Mouse (Mus musculus): Measurements from ENCODE around the gene Wnt9b. TPM values are rescaled to one million over a fixed set of nuclear protein-coding genes. Genes with fewer than 3 reads are reported as not detected.

The Wnt9b gene
- total RNA-seq, 1 experiment from 2014 or later: not detected

GRCm38 (mm10) chr11:103734411-103735045 lies 15.1 kb downstream of the Wnt9b start:
- ATAC-seq (replicated peaks; ENCODE audit: insufficient number of reproducible peaks, low FRiP score, low TSS enrichment, poor library complexity, severe bottlenecking): no peak

- ATAC-seq (replicated peaks; ENCODE audit: insufficient number of reproducible peaks, low FRiP score, low TSS enrichment, poor library complexity, severe bottlenecking): no peak
Observed at GRCm38 (mm10) chr11:103733961-103734360, 15.7 kb downstream of the Wnt9b start.

- no peak for ATAC-seq (replicated peaks; ENCODE audit: insufficient number of reproducible peaks, low FRiP score, low TSS enrichment, poor library complexity, severe bottlenecking)
Observed at GRCm38 (mm10) chr11:103733069-103733468, 16.6 kb downstream of the Wnt9b start.

GRCm38 (mm10) chr11:103732306-103732705 lies 17.3 kb downstream of the Wnt9b start:
- ATAC-seq (replicated peaks; ENCODE audit: insufficient number of reproducible peaks, low FRiP score, low TSS enrichment, poor library complexity, severe bottlenecking): no peak

- ATAC-seq (replicated peaks; ENCODE audit: insufficient number of reproducible peaks, low FRiP score, low TSS enrichment, poor library complexity, severe bottlenecking): no peak
Observed at GRCm38 (mm10) chr11:103731594-103731993, 18.0 kb downstream of the Wnt9b start.

- ATAC-seq (replicated peaks; ENCODE audit: insufficient number of reproducible peaks, low FRiP score, low TSS enrichment, poor library complexity, severe bottlenecking): no peak
Observed at GRCm38 (mm10) chr11:103729282-103729985, 20.2 kb downstream of the Wnt9b start.

GRCm38 (mm10) chr11:103724331-103724771 lies 25.3 kb downstream of the Wnt9b start:
- no peak for ATAC-seq (replicated peaks; ENCODE audit: insufficient number of reproducible peaks, low FRiP score, low TSS enrichment, poor library complexity, severe bottlenecking)

GRCm38 (mm10) chr11:103722040-103722481 lies 27.6 kb downstream of the Wnt9b start:
- ATAC-seq (replicated peaks; ENCODE audit: insufficient number of reproducible peaks, low FRiP score, low TSS enrichment, poor library complexity, severe bottlenecking): no peak

GRCm38 (mm10) chr11:103721468-103722039 lies 28.1 kb downstream of the Wnt9b start:
- no peak for ATAC-seq (replicated peaks; ENCODE audit: insufficient number of reproducible peaks, low FRiP score, low TSS enrichment, poor library complexity, severe bottlenecking)

GRCm38 (mm10) chr11:103719436-103719835 lies 30.2 kb downstream of the Wnt9b start:
- no peak for ATAC-seq (replicated peaks; ENCODE audit: insufficient number of reproducible peaks, low FRiP score, low TSS enrichment, poor library complexity, severe bottlenecking)

- no peak for ATAC-seq (replicated peaks; ENCODE audit: insufficient number of reproducible peaks, low FRiP score, low TSS enrichment, poor library complexity, severe bottlenecking)
Observed at GRCm38 (mm10) chr11:103716971-103717370, 32.6 kb downstream of the Wnt9b start.

GRCm38 (mm10) chr11:103714074-103714473 lies 35.5 kb downstream of the Wnt9b start:
- ATAC-seq (replicated peaks; ENCODE audit: insufficient number of reproducible peaks, low FRiP score, low TSS enrichment, poor library complexity, severe bottlenecking): no peak

GRCm38 (mm10) chr11:103711851-103712587 lies 37.6 kb downstream of the Wnt9b start:
- ATAC-seq (replicated peaks; ENCODE audit: insufficient number of reproducible peaks, low FRiP score, low TSS enrichment, poor library complexity, severe bottlenecking): no peak

GRCm38 (mm10) chr11:103709982-103710381 lies 39.6 kb downstream of the Wnt9b start:
- ATAC-seq (replicated peaks; ENCODE audit: insufficient number of reproducible peaks, low FRiP score, low TSS enrichment, poor library complexity, severe bottlenecking): no peak

GRCm38 (mm10) chr11:103707005-103707404 lies 42.6 kb downstream of the Wnt9b start:
- no peak for ATAC-seq (replicated peaks; ENCODE audit: insufficient number of reproducible peaks, low FRiP score, low TSS enrichment, poor library complexity, severe bottlenecking)

- no peak for ATAC-seq (replicated peaks; ENCODE audit: insufficient number of reproducible peaks, low FRiP score, low TSS enrichment, poor library complexity, severe bottlenecking)
Observed at GRCm38 (mm10) chr11:103698226-103698625, 51.4 kb downstream of the Wnt9b start.

GRCm38 (mm10) chr11:103697565-103698176 lies 52.0 kb downstream of the Wnt9b start, which contains the start of gene Gosr2:
Gosr2 (minus strand) TSS chr11:103697898.
- ATAC-seq (replicated peaks; ENCODE audit: insufficient number of reproducible peaks, low FRiP score, low TSS enrichment, poor library complexity, severe bottlenecking): peak; percentile 86

GRCm38 (mm10) chr11:103696851-103697564 lies 52.6 kb downstream of the Wnt9b start:
- peak; percentile 33 for ATAC-seq (replicated peaks; ENCODE audit: insufficient number of reproducible peaks, low FRiP score, low TSS enrichment, poor library complexity, severe bottlenecking)
